Mouse (Mus musculus) megakaryocyte progenitor cell, adult 5-6 weeks (primary cell): ENCODE data around the gene 4930452B06Rik. TPM values are rescaled to one million over a fixed set of nuclear protein-coding genes. Genes with fewer than 3 reads are reported as not detected.

Experiments
- ATAC-seq: replicated peaks from 2 replicates; pipeline ENCODE4 v1.8.0; 2016; ENCODE audit warnings: mild to moderate bottlenecking, moderate TSS enrichment, inconsistent platforms; ENCODE audit not compliant: poor library complexity
- total RNA-seq, 2 experiments: library from RNA; stranded (forward) in 1 of 2; stranded (reverse) in 1 of 2; fragments of 157-497, 149-512 nt in 1 of 2; fragments of 200-1000 nt in 1 of 2; gene quantifications; 2 replicates each; pipeline versions ENCODE4 v1.2.3 to v1.2.4; 2015 to 2017

The 4930452B06Rik gene
- total RNA-seq, 2 experiments from 2014 or later = not detected

DNA sequence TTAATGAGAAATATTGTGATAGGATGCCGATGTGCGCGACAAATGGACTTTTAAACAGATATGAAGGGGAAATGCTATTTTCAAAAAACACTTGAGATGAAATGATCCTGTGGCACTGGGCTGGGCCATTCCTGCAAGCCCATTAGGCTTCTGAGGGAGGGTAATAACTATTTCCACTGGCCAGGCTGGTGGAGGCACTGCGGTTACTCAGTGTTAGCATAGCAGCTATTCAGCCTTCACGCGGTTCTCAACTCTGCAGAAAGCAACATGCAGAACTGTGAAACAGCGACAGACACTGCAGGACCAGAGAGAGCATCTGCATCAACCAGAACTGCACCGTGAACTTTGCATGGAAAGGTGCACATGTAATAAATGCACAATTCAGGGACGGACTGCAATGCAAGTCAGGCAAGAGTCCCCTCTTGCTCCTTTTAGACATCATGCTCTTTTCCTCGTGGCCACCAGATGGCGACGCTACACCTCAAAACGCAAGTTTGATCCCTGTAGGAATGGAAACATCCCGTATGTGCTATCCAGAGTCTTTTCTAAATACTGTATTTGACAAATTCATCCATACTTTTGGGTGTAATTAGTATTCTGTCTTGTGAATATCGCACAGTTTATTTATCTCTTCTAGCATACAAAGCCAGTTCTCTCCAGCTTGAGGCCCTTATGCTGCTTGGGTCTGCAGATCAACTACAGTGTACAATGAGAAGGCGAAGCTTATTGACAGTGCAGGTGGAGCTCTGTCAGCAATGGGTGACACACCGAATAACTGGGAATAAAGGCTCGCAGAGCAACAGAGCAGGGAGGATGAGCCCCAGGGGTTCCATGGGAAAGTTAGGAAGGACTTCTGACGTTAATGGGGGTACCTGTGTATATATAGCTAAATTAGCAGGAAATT lies 205.6 kb downstream of the 4930452B06Rik start:
- peak; percentile 90 for ATAC-seq

DNA sequence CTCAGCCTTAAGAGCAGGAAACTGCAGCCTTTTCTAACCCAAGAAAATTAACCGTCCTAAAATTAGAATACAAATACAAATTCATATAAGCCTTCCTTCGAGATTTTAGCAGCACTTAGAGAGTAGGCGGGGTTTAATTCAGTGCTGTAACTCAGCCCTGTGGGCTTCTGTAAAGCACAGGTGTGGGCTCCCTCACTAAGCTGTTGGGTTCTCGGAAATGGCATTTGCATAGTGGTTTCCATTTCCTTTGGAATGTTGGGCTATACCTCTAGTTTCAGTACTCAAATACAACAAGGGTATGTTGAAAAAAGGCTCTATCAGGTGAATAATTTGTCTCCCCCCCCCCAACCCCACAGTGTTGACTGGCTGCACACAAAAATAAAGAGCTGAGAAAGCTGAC lies 206.3 kb downstream of the 4930452B06Rik start:
- ATAC-seq = no peak

DNA sequence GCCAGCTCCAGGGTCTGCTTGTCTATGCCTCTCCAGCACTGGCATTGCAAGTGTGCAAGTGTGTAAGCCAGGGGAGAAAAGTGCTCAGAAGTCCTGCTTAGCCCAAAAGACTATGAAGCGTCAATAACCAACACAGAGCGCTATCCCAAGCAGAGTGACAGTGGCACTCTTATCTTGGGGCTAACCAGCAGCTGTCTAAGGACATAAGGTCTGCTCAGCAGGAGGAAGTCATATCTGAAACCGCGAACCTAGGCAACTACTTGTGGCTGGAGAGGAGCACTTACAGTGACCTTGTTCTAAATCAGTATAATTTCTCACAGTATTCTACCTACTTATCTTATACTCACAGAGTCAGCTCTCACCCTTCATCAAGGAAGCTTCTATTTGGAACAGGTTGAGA lies 214.9 kb downstream of the 4930452B06Rik start:
- peak; percentile 77 for ATAC-seq

DNA sequence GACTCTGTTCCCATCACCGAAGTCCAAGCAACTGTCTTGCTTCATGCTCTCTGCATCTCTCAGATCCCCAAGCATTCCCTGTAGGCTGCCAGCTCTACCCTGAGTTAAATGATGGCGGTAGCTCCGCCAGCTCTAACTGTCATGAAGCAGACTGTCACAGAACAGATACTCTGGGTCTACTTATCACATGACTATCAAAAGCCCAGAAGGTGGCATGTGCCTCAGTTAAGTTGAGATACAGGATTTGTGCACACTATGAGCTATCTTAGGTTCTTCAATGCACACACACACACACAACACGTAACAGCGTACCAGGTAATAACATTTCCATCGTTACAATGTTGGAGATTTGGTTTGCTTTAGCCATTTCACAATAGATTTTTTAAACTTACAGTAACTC lies 215.7 kb downstream of the 4930452B06Rik start:
- no peak for ATAC-seq

DNA sequence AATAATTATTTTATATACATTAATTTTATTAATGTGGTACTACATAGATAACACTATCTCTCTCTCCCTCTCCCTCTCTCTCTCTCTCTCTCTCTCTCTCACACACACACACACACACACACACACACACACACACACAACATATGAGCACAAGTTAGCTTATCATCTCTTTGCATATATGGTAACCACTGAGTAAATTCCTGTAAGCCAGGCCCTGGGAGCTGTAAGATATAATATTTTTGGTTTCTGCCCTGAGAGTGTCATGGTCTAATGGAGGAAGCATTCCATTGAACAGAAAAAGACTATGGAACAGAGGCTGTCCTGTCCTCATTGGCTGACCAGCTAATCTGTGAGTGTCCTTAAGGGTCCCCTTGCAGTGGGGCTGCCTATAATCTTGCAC lies 216.7 kb downstream of the 4930452B06Rik start:
- peak; percentile 29; the same call in 1 of the 2 replicates for ATAC-seq

DNA sequence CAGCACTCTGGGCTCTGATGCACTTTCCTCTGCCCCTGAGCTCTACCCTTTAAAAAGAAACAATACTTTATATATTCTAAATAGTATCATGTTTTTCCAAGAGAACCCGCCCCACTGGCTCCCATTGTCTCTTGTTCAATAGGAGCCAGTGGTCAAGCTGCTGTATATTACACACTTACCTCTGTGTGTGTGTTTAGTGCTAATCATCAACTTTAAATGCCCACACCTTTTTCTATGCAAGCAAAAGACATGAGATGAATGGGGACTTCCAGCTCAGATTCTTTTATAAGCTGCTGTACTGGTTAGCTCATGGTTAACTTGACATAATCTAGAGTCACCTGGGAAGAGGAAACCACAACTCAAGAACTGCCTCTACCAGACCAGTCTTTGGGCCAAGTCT lies 218.7 kb downstream of the 4930452B06Rik start:
- ATAC-seq = no peak

DNA sequence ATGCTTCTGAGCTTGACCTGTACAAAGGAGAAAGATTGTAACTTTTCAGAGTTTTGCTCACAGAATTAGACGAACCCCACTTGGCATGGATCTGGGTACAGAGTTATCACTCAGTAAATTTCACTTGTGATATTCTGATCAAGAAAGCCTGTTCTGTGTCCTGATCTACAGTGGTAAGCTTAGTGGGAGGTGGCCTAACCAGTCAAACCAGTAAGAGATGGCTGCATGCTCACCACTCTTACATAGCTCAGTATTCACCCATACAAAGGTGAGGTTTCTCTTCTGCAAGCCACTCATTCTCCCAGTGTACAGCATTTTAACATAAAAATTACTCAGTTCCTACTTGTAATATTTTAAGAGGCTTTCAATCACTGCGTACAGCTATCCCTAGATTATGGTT lies 221.7 kb downstream of the 4930452B06Rik start:
- ATAC-seq = no peak

DNA sequence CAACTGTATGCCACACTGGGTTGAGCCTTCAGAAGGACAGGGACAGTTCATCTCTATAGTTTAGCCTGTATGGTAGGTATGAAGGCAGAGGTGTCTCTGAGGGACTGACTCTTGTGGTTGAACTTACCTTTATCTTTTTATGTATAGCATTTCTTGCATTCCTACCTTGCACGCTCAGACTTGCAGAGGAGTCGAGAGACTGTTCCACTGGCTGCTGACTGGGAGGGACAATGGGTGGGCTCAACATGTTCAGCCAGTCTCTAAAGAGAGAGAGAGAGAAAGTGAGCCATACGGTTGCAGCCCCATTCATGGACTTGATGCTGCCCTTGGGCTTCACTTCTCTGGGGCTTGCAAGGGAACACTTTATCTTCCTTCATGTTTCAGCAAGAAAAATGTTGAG lies 223.3 kb downstream of the 4930452B06Rik start:
- ATAC-seq = no peak

DNA sequence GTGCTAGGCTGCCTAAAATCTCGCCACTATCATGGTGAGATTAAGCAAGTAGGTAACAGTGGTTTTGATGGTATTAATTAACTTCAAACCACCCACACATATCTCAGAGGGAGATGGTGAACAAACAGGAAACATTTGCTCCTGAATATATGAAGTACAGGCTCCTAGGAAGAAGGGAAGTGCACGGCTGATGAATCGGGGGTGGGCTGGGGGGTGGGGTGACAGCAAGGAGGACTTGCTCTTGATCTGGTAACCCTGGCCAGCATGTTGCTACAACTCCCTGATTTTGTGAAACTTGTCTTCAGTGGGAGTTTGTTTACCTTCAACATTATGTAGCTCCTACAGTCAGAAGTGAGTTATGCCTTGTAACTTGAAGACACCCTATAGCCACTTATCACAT lies 224.4 kb downstream of the 4930452B06Rik start:
- no peak for ATAC-seq

DNA sequence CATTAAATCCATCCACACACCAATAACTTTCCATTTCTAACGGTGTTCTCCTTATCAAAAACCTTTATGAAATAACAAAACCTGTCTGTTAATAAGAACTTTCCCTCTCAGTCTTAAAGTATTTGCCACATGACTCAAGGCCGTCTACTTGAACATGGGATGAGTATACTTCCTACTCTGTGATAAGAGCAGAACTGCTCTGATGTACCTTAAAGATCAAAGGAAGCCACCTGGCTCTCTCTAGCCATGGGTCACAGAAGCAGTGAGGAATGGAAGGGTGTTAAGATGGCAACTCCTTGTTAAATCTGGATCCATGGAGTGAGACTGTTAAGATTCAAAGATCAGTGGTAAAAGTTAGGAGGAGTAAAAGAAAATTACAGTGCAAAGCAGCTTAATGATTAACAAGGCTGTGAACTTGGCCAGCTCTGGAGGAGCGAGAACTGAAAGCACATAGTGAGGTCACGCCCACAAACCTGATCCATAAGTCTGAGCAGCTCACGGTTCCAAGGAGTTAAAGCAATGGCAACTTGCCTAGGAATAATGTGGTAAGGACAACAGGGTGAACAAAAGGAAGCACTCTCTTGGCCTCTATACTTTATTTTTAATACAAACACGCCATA lies 235.3 kb downstream of the 4930452B06Rik start:
- no peak for ATAC-seq

DNA sequence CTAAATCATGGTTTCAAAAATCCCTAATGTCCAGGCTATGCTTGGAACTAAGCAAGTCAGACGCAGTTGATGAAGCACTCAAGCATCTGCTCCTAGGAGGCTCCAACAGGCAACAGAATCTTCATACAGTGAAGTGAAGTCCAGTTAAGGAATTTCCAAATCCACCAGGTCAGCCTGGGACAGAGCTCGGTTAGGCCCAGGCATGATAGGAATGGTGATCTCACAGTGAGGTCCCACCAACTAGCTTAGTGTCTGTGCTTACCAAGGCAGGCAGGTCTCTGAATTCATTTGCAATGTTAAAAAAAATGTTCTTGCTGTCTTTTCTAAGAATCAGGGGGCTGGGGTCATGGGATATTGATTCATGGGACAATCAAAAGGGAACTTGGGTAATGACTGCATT lies 236.3 kb downstream of the 4930452B06Rik start:
- no peak for ATAC-seq

DNA sequence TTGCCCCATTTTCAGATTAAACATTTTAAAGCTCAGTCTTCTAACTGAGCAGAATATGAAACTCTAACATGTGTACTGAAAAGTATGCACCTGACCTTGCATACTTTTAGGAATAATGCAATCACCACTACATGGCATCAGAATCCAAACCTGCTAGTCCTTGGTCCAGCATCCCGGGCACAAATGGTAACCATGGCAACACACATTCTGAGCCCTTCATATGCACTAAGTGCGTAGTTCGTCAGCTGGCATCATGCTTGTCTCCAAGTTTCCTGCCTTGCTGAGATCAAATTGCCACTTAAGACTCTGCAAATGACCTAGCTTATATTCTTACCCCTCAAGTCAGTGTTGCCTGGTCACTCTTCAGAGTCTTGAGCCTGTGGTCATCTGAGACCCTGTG lies 243.2 kb downstream of the 4930452B06Rik start:
- ATAC-seq = no peak

DNA sequence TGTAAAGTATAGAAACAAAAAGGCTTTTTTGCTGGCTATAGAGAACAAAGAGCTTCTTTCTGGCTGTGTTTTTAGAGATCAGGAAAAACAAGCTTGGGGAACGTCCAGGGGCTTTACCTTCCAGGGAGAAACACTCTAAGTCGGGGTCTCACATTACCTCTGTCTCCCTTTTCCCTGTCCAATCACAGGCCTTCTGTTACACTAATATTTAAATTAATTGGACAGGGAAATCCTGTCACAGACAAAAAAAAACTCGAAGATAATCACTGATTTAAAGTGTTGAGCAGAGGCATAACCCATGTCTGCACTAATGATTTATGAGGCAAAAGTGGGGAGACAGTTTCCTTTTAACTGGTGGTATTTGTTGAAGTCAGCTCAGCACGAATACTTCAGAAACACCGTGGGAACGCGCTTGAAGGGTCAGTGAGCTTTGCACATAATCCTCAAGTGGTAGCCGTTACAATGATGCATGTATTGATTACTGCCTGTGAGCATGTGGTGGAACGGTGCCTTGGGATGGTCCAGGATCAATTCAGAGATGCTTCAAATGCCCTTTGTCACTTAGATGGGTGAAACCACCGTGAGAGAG lies 244.7 kb downstream of the 4930452B06Rik start:
- ATAC-seq = no peak

DNA sequence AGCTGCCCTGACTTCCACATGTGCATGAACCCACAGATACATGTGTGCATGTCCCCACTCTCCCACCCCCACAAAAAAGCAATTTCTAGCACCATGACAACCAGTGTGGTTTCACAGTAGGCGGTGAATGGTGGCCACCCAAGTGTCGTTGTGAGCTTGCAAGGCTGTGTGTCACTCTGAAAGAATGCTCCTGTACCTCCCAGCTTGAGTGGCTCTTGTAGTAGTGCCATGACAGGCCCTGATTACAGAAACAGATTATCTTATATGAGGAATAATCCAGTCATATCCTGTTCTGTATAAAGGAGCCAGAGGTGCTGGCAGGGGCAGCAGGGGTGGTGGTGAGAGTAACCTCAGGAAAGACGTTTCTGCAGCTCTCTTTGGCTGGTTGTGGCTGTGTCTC lies 247.4 kb downstream of the 4930452B06Rik start:
- ATAC-seq = no peak

DNA sequence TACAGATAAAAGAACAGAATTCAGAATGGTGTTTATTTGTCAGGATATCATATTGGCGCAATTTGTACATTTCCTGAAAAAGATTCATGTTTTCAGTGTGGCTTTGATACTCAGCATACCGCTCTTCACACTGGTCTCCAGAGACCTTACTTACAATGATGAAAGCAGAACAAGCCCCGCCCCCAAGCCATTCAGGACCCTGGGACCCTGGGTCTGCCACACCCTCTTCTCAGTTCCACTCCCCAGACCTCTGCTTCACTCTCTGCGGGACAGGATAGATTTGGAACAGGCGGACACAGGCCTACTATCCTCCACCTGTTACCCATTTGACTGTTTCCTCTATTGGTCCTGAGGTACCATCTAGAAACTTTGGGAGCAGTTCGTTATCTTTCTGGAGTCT lies 260.1 kb downstream of the 4930452B06Rik start:
- ATAC-seq = no peak

DNA sequence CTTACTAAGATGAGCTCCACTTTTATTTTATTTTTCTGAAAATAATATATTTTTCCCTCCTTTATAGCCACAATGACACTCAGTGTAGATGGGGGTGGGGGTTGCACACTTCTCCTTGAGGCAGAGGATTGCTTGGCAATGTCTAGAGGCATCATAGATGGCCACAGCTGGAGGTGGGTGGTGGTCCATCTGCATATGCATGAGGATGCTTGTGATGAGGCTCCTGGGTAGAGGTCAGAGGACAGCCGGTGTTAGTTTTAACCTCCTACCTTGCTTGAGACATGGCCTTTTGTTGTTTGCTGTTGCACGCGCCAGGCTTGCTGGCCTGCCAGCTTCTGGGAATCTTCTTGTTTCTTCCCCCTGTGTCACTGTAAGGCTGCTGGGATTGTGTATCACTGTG lies 262.7 kb downstream of the 4930452B06Rik start:
- ATAC-seq = no peak

DNA sequence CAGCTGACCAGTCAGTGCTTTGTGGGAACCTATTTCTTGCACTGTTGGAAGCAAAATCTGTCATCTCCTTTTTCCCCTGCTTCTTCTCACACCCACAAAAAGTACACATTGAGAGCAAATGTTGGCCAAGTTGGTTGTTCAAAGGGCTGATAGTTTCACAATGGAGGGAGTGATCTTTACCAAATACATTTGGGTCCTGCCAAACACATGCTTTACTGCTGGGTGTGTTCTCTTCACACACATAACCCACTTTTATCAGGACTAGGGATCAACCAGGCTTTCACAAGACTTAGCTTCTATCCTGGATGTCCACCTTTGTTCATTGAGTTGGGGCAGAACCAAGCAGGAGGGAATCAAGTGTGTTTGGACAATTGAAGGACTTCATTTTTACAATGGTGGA lies 267.5 kb downstream of the 4930452B06Rik start:
- no peak for ATAC-seq

DNA sequence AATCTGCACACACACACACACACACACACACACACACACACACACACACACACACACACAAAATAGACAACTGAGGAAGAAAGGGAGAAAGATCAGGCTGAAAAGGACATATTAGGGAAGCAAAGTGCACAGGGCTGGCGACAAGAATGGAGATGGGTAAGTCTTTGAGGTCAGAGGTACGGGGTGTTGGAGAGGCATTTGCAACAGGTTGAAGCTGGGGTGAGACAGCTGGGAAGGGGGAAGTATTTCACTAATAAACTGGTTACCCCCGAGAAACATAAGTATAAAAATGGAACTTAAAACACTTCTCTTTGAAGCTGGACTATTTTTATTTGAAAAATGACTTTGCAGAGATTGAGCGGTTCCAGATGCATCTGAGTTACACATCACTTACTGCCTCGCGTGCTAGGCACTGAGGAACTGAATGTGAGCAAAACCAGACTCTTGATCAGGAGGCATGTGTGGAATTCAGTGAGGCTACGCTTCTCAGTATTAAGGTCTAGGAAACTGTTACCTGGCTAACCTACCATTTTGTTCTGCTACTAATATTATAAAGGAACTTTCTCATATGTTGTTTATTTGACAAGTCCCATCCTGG lies 270.3 kb downstream of the 4930452B06Rik start:
- no peak for ATAC-seq

DNA sequence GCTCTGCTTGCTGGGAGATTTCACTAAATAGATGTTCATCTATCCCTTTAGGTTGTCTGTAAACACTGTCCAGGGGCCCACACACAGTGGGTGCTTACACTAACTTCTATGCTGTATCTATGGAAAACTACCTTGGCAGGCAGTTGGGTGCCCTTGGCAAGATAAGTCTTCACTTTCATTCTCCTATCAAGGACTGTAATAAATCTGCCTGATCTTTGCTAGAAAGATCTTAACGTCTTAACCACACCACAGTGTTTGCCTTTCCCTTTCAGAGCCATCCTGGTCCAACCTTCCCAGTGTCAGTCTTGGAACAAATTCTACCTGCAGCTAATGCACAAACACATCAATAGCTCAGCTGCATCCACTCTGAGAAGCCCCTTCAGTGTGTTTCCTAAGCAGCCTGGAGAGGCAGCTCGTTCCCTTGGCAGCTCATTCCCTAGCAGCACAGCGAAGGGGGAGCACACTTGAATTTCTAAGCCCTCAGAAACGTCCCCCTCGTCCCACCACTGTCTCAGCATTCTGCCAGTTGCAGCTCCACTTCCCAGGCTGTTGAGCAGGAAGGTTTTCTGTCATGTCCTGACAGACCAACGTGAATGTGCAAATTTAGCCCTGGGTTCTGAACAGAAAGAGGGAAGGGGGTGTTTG lies 273.7 kb downstream of the 4930452B06Rik start:
- ATAC-seq = no peak
